Mouse (Mus musculus): ENCODE data around the gene Tbc1d14. TPM values are rescaled to one million over a fixed set of nuclear protein-coding genes. Genes with fewer than 3 reads are reported as not detected.
A peak's percentile ranks its signal among the peaks of the same experiment; 100 is the strongest.

The Tbc1d14 gene
- total RNA-seq, 1 experiment, result 12.5 TPM

GRCm38 (mm10) chr5:36534455-36535030 is 58.5 kb downstream of the Tbc1d14 start:
- no peak for TF ChIP-seq MAFK (IDR thresholded peaks at IDR 0.05; ENCODE audit: insufficient read depth, low read depth, low read length)
- TF ChIP-seq HCFC1 (IDR thresholded peaks at IDR 0.05; ENCODE audit: borderline replicate concordance, insufficient read depth, low read length), result no peak
- TF ChIP-seq ZC3H11A (IDR thresholded peaks at IDR 0.05; ENCODE audit: borderline replicate concordance, low read depth, low read length), result no peak
- no peak for TF ChIP-seq ZNF384 (IDR thresholded peaks at IDR 0.05; ENCODE audit: low read depth, low read length)
- no peak for TF ChIP-seq CHD2 (IDR thresholded peaks at IDR 0.05; ENCODE audit: low read depth, low read length)
- Histone ChIP-seq H3K9ac (ENCODE audit: insufficient read depth, low read depth, low read length, poor library complexity, severe bottlenecking) (no peak overlapping the region), H3K4me3 (ENCODE audit: insufficient read depth in 1 of 2, low read depth in 1 of 2, low read length in 2 of 2, poor library complexity in 1 of 2, severe bottlenecking in 1 of 2) (no peak overlapping the region), H3K36me3 (ENCODE audit: control insufficient read depth, insufficient read depth, low read length, poor library complexity, severe bottlenecking) (no peaks in the 10 kb centered on the region), H3K9me3 (ENCODE audit: control insufficient read depth, insufficient read depth, low read depth, low read length) (no peaks in the 10 kb centered on the region), H3K27ac (ENCODE audit: insufficient read depth, low read depth, low read length, poor library complexity, severe bottlenecking) (no peak overlapping the region), H3K4me1 (ENCODE audit: control insufficient read depth in 2 of 2, insufficient read depth in 2 of 2, low read length in 2 of 2, poor library complexity in 1 of 2) (0 out of 4 replicates have a peak, but pooled peaks cover 1 to 3% of the 10 kb centered on the region in 2 experiments)
- DNase-seq (ENCODE audit: low read depth, low spot score), result no peak
- in situ Hi-C loops (cut with MboI; ENCODE audit: low sequenced_read_pairs in 2 of 2, unreplicated experiment in 2 of 2), result no loop called here

GRCm38 (mm10) chr5:36530129-36530751 is 62.8 kb downstream of the Tbc1d14 start:
- Histone ChIP-seq H3K9ac (ENCODE audit: insufficient read depth, low read depth, low read length, poor library complexity, severe bottlenecking) (peak overlapping the region; percentile 76), H3K27ac (ENCODE audit: insufficient read depth, low read depth, low read length, poor library complexity, severe bottlenecking) (no peak overlapping the region; the same call in 1 of the 2 replicates), H3K4me1 (ENCODE audit: control insufficient read depth in 2 of 2, insufficient read depth in 2 of 2, low read length in 2 of 2, poor library complexity in 1 of 2) (0 out of 4 replicates have a peak, but pooled peaks cover 3% of the 10 kb centered on the region in 2 experiments), H3K9me3 (ENCODE audit: control insufficient read depth, insufficient read depth, low read depth, low read length) (no peaks in the 10 kb centered on the region), H3K4me3 (ENCODE audit: insufficient read depth in 1 of 2, low read depth in 1 of 2, low read length in 2 of 2, poor library complexity in 1 of 2, severe bottlenecking in 1 of 2) (peak overlapping the region; percentile 74 to 99), H3K36me3 (ENCODE audit: control insufficient read depth, insufficient read depth, low read length, poor library complexity, severe bottlenecking) (peaks cover 2% of the 10 kb centered on the region; the same call in 1 of the 2 replicates)
- no peak for TF ChIP-seq ZC3H11A (IDR thresholded peaks at IDR 0.05; ENCODE audit: borderline replicate concordance, low read depth, low read length)
- TF ChIP-seq ZNF384 (IDR thresholded peaks at IDR 0.05; ENCODE audit: low read depth, low read length), result 0 out of 2 replicates have a peak, but pooled peaks have one; percentile 7
- peak; percentile 76; the same call in 1 of the 2 replicates for TF ChIP-seq HCFC1 (IDR thresholded peaks at IDR 0.05; ENCODE audit: borderline replicate concordance, insufficient read depth, low read length)
- no peak for TF ChIP-seq MAFK (IDR thresholded peaks at IDR 0.05; ENCODE audit: insufficient read depth, low read depth, low read length)
- TF ChIP-seq CHD2 (IDR thresholded peaks at IDR 0.05; ENCODE audit: low read depth, low read length), result no peak
- peak; percentile 78 for DNase-seq (ENCODE audit: low read depth, low spot score)
- in situ Hi-C loops (cut with MboI; ENCODE audit: low sequenced_read_pairs in 2 of 2, unreplicated experiment in 2 of 2), result no loop called here

GRCm38 (mm10) chr5:36529698-36530097 is 63.4 kb downstream of the Tbc1d14 start:
- H3K4me1 ChIP-seq (ENCODE audit: control insufficient read depth in 2 of 2, insufficient read depth in 2 of 2, low read length in 2 of 2, poor library complexity in 1 of 2), result 0 out of 4 replicates have a peak, but pooled peaks cover 3% of the 10 kb centered on the region in 2 experiments
- DNase-seq (ENCODE audit: low read depth, low spot score), result no peak
- H3K4me3 ChIP-seq (ENCODE audit: insufficient read depth in 1 of 2, low read depth in 1 of 2, low read length in 2 of 2, poor library complexity in 1 of 2, severe bottlenecking in 1 of 2), result peak overlapping the region; percentile 74 to 99
- in situ Hi-C loops (cut with MboI; ENCODE audit: low sequenced_read_pairs in 2 of 2, unreplicated experiment in 2 of 2), result loop anchor here in 1 of 2 experiments (5.0 kb wide), 1 partner anchor 53 kb away; no protein-coding TSS in a partner anchor
- peaks cover 2% of the 10 kb centered on the region; the same call in 1 of the 2 replicates for H3K36me3 ChIP-seq (ENCODE audit: control insufficient read depth, insufficient read depth, low read length, poor library complexity, severe bottlenecking)
- H3K9me3 ChIP-seq (ENCODE audit: control insufficient read depth, insufficient read depth, low read depth, low read length), result no peaks in the 10 kb centered on the region
- no peak overlapping the region for H3K27ac ChIP-seq (ENCODE audit: insufficient read depth, low read depth, low read length, poor library complexity, severe bottlenecking)
- no peak for TF ChIP-seq HCFC1 (IDR thresholded peaks at IDR 0.05; ENCODE audit: borderline replicate concordance, insufficient read depth, low read length)
- TF ChIP-seq CHD2 (IDR thresholded peaks at IDR 0.05; ENCODE audit: low read depth, low read length), result no peak
- TF ChIP-seq ZC3H11A (IDR thresholded peaks at IDR 0.05; ENCODE audit: borderline replicate concordance, low read depth, low read length), result no peak
- no peak for TF ChIP-seq ZNF384 (IDR thresholded peaks at IDR 0.05; ENCODE audit: low read depth, low read length)
- no peak for TF ChIP-seq MAFK (IDR thresholded peaks at IDR 0.05; ENCODE audit: insufficient read depth, low read depth, low read length)
- peak overlapping the region; percentile 76; the same call in 1 of the 2 replicates for H3K9ac ChIP-seq (ENCODE audit: insufficient read depth, low read depth, low read length, poor library complexity, severe bottlenecking)

GRCm38 (mm10) chr5:36526921-36527320 is 66.2 kb downstream of the Tbc1d14 start:
- no peak overlapping the region for H3K9ac ChIP-seq (ENCODE audit: insufficient read depth, low read depth, low read length, poor library complexity, severe bottlenecking)
- TF ChIP-seq MAFK (IDR thresholded peaks at IDR 0.05; ENCODE audit: insufficient read depth, low read depth, low read length) (no peak), CHD2 (IDR thresholded peaks at IDR 0.05; ENCODE audit: low read depth, low read length) (no peak), HCFC1 (IDR thresholded peaks at IDR 0.05; ENCODE audit: borderline replicate concordance, insufficient read depth, low read length) (no peak), ZNF384 (IDR thresholded peaks at IDR 0.05; ENCODE audit: low read depth, low read length) (no peak), ZC3H11A (IDR thresholded peaks at IDR 0.05; ENCODE audit: borderline replicate concordance, low read depth, low read length) (no peak)
- DNase-seq (ENCODE audit: low read depth, low spot score), result no peak
- in situ Hi-C loops (cut with MboI; ENCODE audit: low sequenced_read_pairs in 2 of 2, unreplicated experiment in 2 of 2), result loop anchor here in 1 of 2 experiments (5.0 kb wide), 1 partner anchor 55 kb away; no protein-coding TSS in a partner anchor
- H3K36me3 ChIP-seq (ENCODE audit: control insufficient read depth, insufficient read depth, low read length, poor library complexity, severe bottlenecking), result peaks cover 6% of the 10 kb centered on the region; the same call in 1 of the 2 replicates
- no peak overlapping the region for H3K27ac ChIP-seq (ENCODE audit: insufficient read depth, low read depth, low read length, poor library complexity, severe bottlenecking)
- H3K4me1 ChIP-seq (ENCODE audit: control insufficient read depth in 2 of 2, insufficient read depth in 2 of 2, low read length in 2 of 2, poor library complexity in 1 of 2), result 0 out of 4 replicates have a peak, but pooled peaks cover 3% of the 10 kb centered on the region in 2 experiments
- no peaks in the 10 kb centered on the region for H3K9me3 ChIP-seq (ENCODE audit: control insufficient read depth, insufficient read depth, low read depth, low read length)
- H3K4me3 ChIP-seq (ENCODE audit: insufficient read depth in 1 of 2, low read depth in 1 of 2, low read length in 2 of 2, poor library complexity in 1 of 2, severe bottlenecking in 1 of 2), result no peak overlapping the region
